ENCODE assay signal across 11 mouse cellular contexts in genomic region chr9:60480052-60480451, GRCm38 (mm10). TPM values are rescaled to one million over a fixed set of nuclear protein-coding genes. Genes with fewer than 3 reads are reported as not detected.
DNase-seq lines count a peak whose midpoint lies in the region; ATAC-seq lines count a peak whose summit lies in the region.
"Had no signal": no experiment of that assay in that cellular context is flagged by ENCODE, and none has a peak within 500 bp of the region (broad histone marks: within the 10 kb centered on the region; RNA-seq: fewer than 3 reads in every experiment).

No protein-coding gene starts in this region.

- H3K9me3 ChIP-seq in heart, embryonic 10.5 days = no peaks in the 10 kb centered on the region
- H3K9me3 ChIP-seq in midbrain, embryonic 15.5 days = no peaks in the 10 kb centered on the region
- H3K9me3 ChIP-seq: heart, embryonic 13.5 days had no signal

- intact Hi-C loops in heart, postnatal 10 days (cut with DNase I) = no loop called here

- H3K27me3 ChIP-seq in heart, embryonic 10.5 days (ENCODE audit: insufficient read depth, poor library complexity, severe bottlenecking) = no peaks in the 10 kb centered on the region
- H3K27me3 ChIP-seq in midbrain, embryonic 15.5 days (replicated peaks) = no peaks in the 10 kb centered on the region
- H3K27me3 ChIP-seq: heart, embryonic 13.5 days had no signal

- no peak overlapping the region for H3K4me3 ChIP-seq in heart, embryonic 10.5 days
- no peak overlapping the region for H3K4me3 ChIP-seq in midbrain, embryonic 15.5 days
- H3K4me3 ChIP-seq: heart, embryonic 13.5 days; myocyte had no signal

- no peak for ATAC-seq in midbrain, embryonic 15.5 days (replicated peaks)

- H3K27ac ChIP-seq in heart, embryonic 10.5 days = no peak overlapping the region
- H3K27ac ChIP-seq in midbrain, embryonic 15.5 days = no peak overlapping the region
- H3K27ac ChIP-seq: heart, embryonic 13.5 days; liver, embryonic 14.5 days had no signal

- H3K4me1 ChIP-seq in heart, embryonic 10.5 days = peaks cover 33% of the 10 kb centered on the region
- no peaks in the 10 kb centered on the region for H3K4me1 ChIP-seq in midbrain, embryonic 15.5 days

- H3K36me3 ChIP-seq in heart, embryonic 10.5 days = no peaks in the 10 kb centered on the region
- H3K36me3 ChIP-seq in midbrain, embryonic 15.5 days (replicated peaks) = no peaks in the 10 kb centered on the region
- H3K36me3 ChIP-seq: heart, embryonic 13.5 days had no signal

- 85% methylated on average over 3 of the region's 3 CpGs for WGBS in heart, embryonic 10.5 days
- 69% methylated on average over 3 of the region's 3 CpGs for WGBS in midbrain, embryonic 15.5 days

- H3K4me2 ChIP-seq in midbrain, embryonic 15.5 days = no peak overlapping the region
- H3K4me2 ChIP-seq: heart, embryonic 13.5 days had no signal

- DNase-seq in heart, postnatal 10 days = peak; percentile 37 to 51
- DNase-seq in heart, embryonic 10.5 days (ENCODE audit: low spot score) = no peak
- DNase-seq in right cerebral cortex, postnatal 10 days (ENCODE audit: low spot score in 2 of 2) = peak; percentile 76 to 78
- no peak for DNase-seq in right cerebral cortex, postnatal 25 days
- peak; percentile 9 to 24 for DNase-seq in layer of hippocampus, postnatal 36 days
- no peak for DNase-seq in kidney, postnatal 36 days
- DNase-seq: kidney, adult 9 months had no signal

- no peak overlapping the region for H3K9ac ChIP-seq in midbrain, embryonic 15.5 days
- H3K9ac ChIP-seq: heart, embryonic 13.5 days; liver, embryonic 14.5 days had no signal

RNA-seq across cellular contexts. Expression of gene Thsd4, which starts 41.8 kb away (rescaled TPM):
- 10 to 100 TPM; 17.0 to 17.5 TPM for total RNA-seq in heart, postnatal 10 days (2021)
- 19.5 and 24.2 TPM in 2 replicates for polyA plus RNA-seq in heart, embryonic 10.5 days (2016; fragmentation: Nextera tagmentation; extraction: Ambion mirVana)
- total RNA-seq in layer of hippocampus, postnatal 36 days (2021) = 10 to 100 TPM; 22.9 to 25.7 TPM
- polyA plus RNA-seq in midbrain, embryonic 15.5 days (2015; fragmentation: Nextera tagmentation; extraction: Ambion mirVana) = 6.4 and 8.5 TPM in 2 replicates

Comparison
In these comparisons a context has a peak if more than half of its experiments do, and no peak if none do; other contexts are left out.
1. DNase-seq: peak in heart, postnatal 10 days (2 of 2), right cerebral cortex, postnatal 10 days (2 of 2) and layer of hippocampus, postnatal 36 days (2 of 2); none in heart, embryonic 10.5 days (single experiment), right cerebral cortex, postnatal 25 days (single experiment) and kidney, postnatal 36 days (0 of 2).